Mouse (Mus musculus) forebrain, embryonic 14.5 days (tissue): ENCODE data around the gene Il24. TPM values are rescaled to one million over a fixed set of nuclear protein-coding genes. Genes with fewer than 3 reads are reported as not detected.

Experiments
- ATAC-seq: fragments of 200-750 bp; cut with Nextera tagmentation; 2 replicates; pipeline ENCODE4 v1.8.0; 2017; ENCODE audit warnings: mild to moderate bottlenecking, moderate library complexity
- DNase-seq: peaks from one replicate; pipeline ENCODE4 v3.0.0-alpha.2; 2015; ENCODE audit warnings: low spot score
- H3K27ac ChIP-seq: fragments of 300-500 bp; sonication (generic); 2 replicates; pipeline ENCODE4 v1.5.1; 2014; ENCODE audit warnings: low read depth, mild to moderate bottlenecking, control low read depth, low read length, moderate library complexity
- H3K27me3 ChIP-seq: fragments of 300-500 bp; sonication (generic); replicated peaks from 2 replicates; pipeline ENCODE4 v1.6.1; 2014; ENCODE audit warnings: low read length, control low read depth, mixed read lengths; ENCODE audit not compliant: control insufficient read depth, insufficient read depth
- H3K36me3 ChIP-seq: fragments of 300-500 bp; sonication (generic); 2 replicates; pipeline ENCODE4 v1.6.1; 2014; ENCODE audit warnings: low read length, control low read depth; ENCODE audit not compliant: control insufficient read depth, insufficient read depth
- H3K4me1 ChIP-seq: fragments of 300-500 bp; sonication (generic); 2 replicates; pipeline ENCODE4 v1.6.1; 2014; ENCODE audit warnings: antibody characterized with exemption, low read length, control low read depth; ENCODE audit not compliant: control insufficient read depth, insufficient read depth
- H3K4me2 ChIP-seq: fragments of 300-500 bp; sonication (generic); 2 replicates; pipeline ENCODE4 v1.6.1; 2014; ENCODE audit warnings: mild to moderate bottlenecking, control low read depth, low read length
- H3K4me3 ChIP-seq: fragments of 300-500 bp; sonication (generic); 2 replicates; pipeline ENCODE4 v1.5.1; 2014; ENCODE audit warnings: low read depth, low read length, control low read depth
- H3K9ac ChIP-seq: fragments of 300-500 bp; sonication (generic); 2 replicates; pipeline ENCODE4 v1.6.1; 2014; ENCODE audit warnings: mild to moderate bottlenecking, low read length, control low read depth, moderate library complexity
- H3K9me3 ChIP-seq: fragments of 300-500 bp; sonication (generic); replicated peaks from 2 replicates; pipeline ENCODE4 v1.6.1; 2016; ENCODE audit warnings: low read length, control low read depth, mixed read lengths; ENCODE audit not compliant: control insufficient read depth
- WGBS: fragments of 180-500 bp; shearing (Covaris S2); extraction: QIAGEN DNeasy Blood & Tissue Kit; methylation state at CpG from one replicate; pipeline ENCODE4 v1.1.7; 2014; 5-methylcytosine and 5-hydroxymethylcytosine counted together
- polyA plus RNA-seq: library from polyadenylated mRNA; unstranded; fragments of >200 nt; fragmentation: Nextera tagmentation; extraction: Ambion mirVana; gene quantifications from 2 replicates; pipeline ENCODE4 v1.2.1, GENCODE M21; 2014

The Il24 gene
- polyA plus RNA-seq, 1 experiment from 2014 or later = not detected

GRCm38 (mm10) chr1:130883146-130883545 lies 4.1 kb downstream of the Il24 start:
- no peak overlapping the region for H3K4me3 ChIP-seq
- H3K27ac ChIP-seq = no peak overlapping the region
- WGBS = 90% methylated on average over 4 of the region's 4 CpGs
- H3K4me1 ChIP-seq = no peaks in the 10 kb centered on the region
- no peaks in the 10 kb centered on the region for H3K27me3 ChIP-seq
- H3K9ac ChIP-seq = no peak overlapping the region
- DNase-seq (no peak), ATAC-seq (no peak)
- H3K4me2 ChIP-seq = no peak overlapping the region
- no peaks in the 10 kb centered on the region for H3K9me3 ChIP-seq
- H3K36me3 ChIP-seq = no peaks in the 10 kb centered on the region

GRCm38 (mm10) chr1:130879927-130880326 lies 7.3 kb downstream of the Il24 start:
- Histone ChIP-seq H3K9ac (no peak overlapping the region), H3K27ac (no peak overlapping the region), H3K4me2 (no peak overlapping the region), H3K4me3 (no peak overlapping the region), H3K9me3 (no peaks in the 10 kb centered on the region), H3K27me3 (no peaks in the 10 kb centered on the region), H3K36me3 (no peaks in the 10 kb centered on the region), H3K4me1 (no peaks in the 10 kb centered on the region)
- WGBS = 93% methylated on average over 7 of the region's 7 CpGs
- ATAC-seq (no peak), DNase-seq (no peak)

- no peaks in the 10 kb centered on the region for H3K27me3 ChIP-seq
- H3K4me1 ChIP-seq = no peaks in the 10 kb centered on the region
- ATAC-seq (peak; percentile 82), DNase-seq (peak; percentile 56)
- H3K4me2 ChIP-seq = peak overlapping the region; percentile 68
- H3K9ac ChIP-seq = peak overlapping the region; percentile 50
- H3K4me3 ChIP-seq = peak overlapping the region; percentile 35
- no peak overlapping the region for H3K27ac ChIP-seq
- H3K36me3 ChIP-seq = no peaks in the 10 kb centered on the region
- WGBS = 2% methylated on average over 43 of the region's 43 CpGs
- H3K9me3 ChIP-seq = no peaks in the 10 kb centered on the region
These were observed 9.2 kb downstream of the Il24 start for GRCm38 (mm10) chr1:130877889-130878614.

DNA sequence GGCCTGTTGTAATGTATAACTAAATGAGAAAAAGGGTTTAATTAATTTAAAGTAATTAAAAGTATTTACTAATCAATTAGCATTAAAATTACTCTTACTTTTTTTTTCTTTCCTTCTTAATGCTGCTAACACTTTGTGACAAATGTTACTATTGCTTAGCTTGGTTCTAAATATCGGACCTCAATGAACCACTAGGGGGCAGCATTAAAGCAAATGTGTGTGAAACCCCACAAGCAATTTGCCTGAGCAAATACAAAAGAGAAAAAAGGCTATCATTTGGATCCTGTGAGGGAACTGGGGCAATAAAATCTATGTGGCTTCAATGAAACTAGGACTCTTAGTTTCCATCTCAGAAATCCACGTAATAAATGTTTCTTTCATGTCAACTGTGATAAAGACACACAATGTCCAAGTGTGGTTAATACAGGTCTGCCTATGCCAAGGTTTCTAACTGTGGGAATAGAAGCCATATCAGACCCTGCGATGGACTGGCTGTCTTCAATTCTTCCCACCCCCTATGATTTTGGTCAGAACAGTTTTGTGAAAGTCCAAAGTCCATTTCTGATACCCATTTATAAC lies 10.2 kb downstream of the Il24 start:
- H3K9ac ChIP-seq = no peak overlapping the region
- no peak overlapping the region for H3K4me3 ChIP-seq
- 18% methylated on average over 3 of the region's 3 CpGs for WGBS
- H3K4me1 ChIP-seq = no peaks in the 10 kb centered on the region
- ATAC-seq (peak; percentile 40; the same call in 1 of the 2 replicates), DNase-seq (peak; percentile 94)
- no peak overlapping the region for H3K4me2 ChIP-seq
- no peak overlapping the region for H3K27ac ChIP-seq
- H3K27me3 ChIP-seq = no peaks in the 10 kb centered on the region
- H3K36me3 ChIP-seq = no peaks in the 10 kb centered on the region
- H3K9me3 ChIP-seq = no peaks in the 10 kb centered on the region

- ATAC-seq (no peak), DNase-seq (no peak)
- Histone ChIP-seq H3K4me1 (no peaks in the 10 kb centered on the region), H3K27ac (no peak overlapping the region), H3K4me2 (no peak overlapping the region), H3K9me3 (no peaks in the 10 kb centered on the region), H3K36me3 (no peaks in the 10 kb centered on the region), H3K27me3 (no peaks in the 10 kb centered on the region), H3K4me3 (no peak overlapping the region), H3K9ac (no peak overlapping the region)
- 64% methylated on average over 3 of the region's 3 CpGs for WGBS
These were observed 11.3 kb downstream of the Il24 start for GRCm38 (mm10) chr1:130875910-130876309.

- Histone ChIP-seq H3K9me3 (no peaks in the 10 kb centered on the region), H3K9ac (no peak overlapping the region), H3K4me2 (no peak overlapping the region), H3K27ac (no peak overlapping the region), H3K36me3 (no peaks in the 10 kb centered on the region), H3K27me3 (no peaks in the 10 kb centered on the region), H3K4me3 (no peak overlapping the region), H3K4me1 (no peaks in the 10 kb centered on the region)
- DNase-seq (peak; percentile 76), ATAC-seq (0 out of 2 replicates have a peak, but pooled peaks have one; percentile 35)
- WGBS = 34% methylated on average over 3 of the region's 3 CpGs
These were observed 12.1 kb downstream of the Il24 start for GRCm38 (mm10) chr1:130875139-130875538.

GRCm38 (mm10) chr1:130872912-130873311 lies 14.3 kb downstream of the Il24 start:
- Histone ChIP-seq H3K4me1 (no peaks in the 10 kb centered on the region), H3K27me3 (no peaks in the 10 kb centered on the region), H3K4me2 (no peak overlapping the region), H3K27ac (no peak overlapping the region), H3K9ac (no peak overlapping the region), H3K36me3 (no peaks in the 10 kb centered on the region), H3K9me3 (no peaks in the 10 kb centered on the region), H3K4me3 (no peak overlapping the region)
- 92% methylated on average over 2 of the region's 2 CpGs for WGBS
- ATAC-seq = no peak
- no peak for DNase-seq

DNA sequence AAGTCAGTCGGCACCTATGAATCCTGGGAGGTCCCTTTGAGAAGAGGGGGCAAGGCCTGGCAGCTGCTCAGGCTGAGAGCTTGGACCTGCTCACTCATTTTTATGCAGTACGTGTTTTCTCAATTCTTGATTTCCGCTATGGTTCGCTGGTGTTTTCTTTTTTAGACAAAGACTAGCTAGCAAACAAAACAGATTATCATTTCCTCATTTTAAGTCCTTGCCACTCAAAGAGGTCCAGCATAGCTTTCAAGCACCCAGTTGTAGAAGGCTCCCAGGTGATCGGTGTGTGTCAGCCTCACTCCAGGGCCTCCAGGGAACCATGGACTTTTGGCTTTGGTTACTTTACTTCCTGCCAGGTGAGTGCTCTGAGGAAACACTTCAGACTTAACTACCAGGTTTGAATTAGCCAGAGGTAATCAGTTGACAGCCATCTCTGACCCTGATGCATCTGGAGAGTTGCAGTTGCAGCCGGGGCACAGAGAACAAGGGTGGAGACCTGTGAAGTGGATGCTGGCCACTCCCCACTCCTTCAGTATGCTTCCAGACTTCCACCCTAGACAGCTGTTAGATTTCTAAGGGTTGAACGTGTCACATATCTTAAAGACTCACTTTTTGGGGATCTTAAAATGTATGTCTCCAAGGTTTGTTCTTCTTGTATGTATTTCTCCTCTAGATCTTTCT lies 21.6 kb downstream of the Il24 start, which contains the start of gene Fcmr:
Gene Fcmr, plus strand, starts transcription at position 129 of the 681 bp plus-strand sequence.
- no peak within 1 kb of the TSS for H3K4me2 ChIP-seq
- H3K9ac ChIP-seq = no peak within 1 kb of the TSS
- H3K27ac ChIP-seq = no peak within 1 kb of the TSS
- H3K9me3 ChIP-seq = no peaks in the 10 kb centered on the region
- no peaks in the 10 kb centered on the region for H3K36me3 ChIP-seq
- 73% methylated on average over 7 of the region's 7 CpGs for WGBS
- H3K4me1 ChIP-seq = no peaks in the 10 kb centered on the region
- no peak within 1 kb of the TSS for H3K4me3 ChIP-seq
- no peaks in the 10 kb centered on the region for H3K27me3 ChIP-seq
- no peak for ATAC-seq
- no peak for DNase-seq

DNA sequence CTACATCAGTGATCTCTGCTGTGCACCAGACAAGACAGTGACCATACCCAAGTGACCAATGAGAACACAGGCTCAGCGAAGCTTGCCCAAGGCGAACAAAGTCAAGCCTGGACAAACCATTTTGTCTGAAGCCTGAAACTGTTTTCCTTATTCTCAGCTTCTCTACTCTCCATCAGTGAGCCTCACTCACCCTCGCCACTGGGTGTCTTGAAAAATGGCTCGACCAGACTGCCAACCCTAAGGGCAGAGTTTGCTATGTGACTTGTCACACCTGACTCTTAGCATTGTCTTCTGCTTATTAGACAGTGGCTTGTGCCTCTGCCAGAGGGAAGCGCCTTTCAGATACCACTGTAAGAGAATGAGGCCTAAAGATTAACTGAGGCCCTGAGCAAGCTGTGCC lies 22.5 kb downstream of the Il24 start:
- no peak overlapping the region for H3K4me2 ChIP-seq
- H3K27me3 ChIP-seq = no peaks in the 10 kb centered on the region
- WGBS = 92% methylated on average over 5 of the region's 5 CpGs
- H3K4me3 ChIP-seq = no peak overlapping the region
- H3K27ac ChIP-seq = no peak overlapping the region
- H3K9me3 ChIP-seq = no peaks in the 10 kb centered on the region
- H3K9ac ChIP-seq = no peak overlapping the region
- DNase-seq (no peak), ATAC-seq (no peak)
- H3K4me1 ChIP-seq = no peaks in the 10 kb centered on the region
- no peaks in the 10 kb centered on the region for H3K36me3 ChIP-seq
